Comparison of ENCODE assay signal across 1 mouse cellular context in the genomic region with DNA sequence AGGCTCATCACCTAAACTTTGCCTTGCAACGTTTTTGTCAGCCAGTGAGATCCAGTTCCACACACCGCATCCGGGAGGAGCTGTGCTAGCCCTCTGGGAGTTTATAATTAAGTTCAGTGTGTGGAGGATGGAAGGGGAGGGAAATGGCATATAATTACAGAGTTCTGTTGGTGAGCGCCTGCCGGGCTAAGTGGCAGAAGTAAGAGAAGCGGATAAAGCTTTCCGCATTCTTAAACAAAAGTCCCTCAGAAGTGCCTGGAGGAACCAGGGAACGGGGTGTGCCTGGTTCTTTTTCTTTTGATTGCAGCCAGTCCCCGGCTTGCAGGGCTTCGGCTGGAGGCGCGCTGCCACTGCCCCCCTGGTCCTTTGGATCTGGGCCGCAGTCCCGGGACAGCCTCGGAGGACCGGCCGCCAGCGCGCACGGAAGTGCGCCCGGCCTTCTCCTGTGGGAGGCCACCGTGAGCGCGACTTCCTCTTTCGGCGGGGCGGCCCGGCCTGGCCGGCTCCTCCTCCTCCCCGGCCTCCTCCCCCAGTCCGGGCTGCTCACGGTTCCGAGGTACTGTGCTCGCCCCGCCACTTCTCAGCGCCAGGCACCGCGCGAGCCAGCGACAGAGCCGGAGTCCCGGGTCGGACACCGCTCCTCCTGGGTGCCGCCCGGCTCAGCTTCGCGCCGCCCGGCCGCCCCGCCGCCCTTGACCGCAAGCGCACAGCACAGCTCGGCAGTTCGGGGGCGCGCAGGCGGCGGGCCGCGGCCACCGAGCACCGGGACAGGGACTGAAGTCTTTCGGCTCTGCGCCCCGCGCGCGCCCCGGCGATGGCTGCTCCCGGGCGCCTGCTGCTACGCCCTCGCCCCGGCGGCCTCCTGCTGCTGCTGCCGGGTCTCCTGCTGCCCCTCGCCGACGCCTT.
TF ChIP-seq lines count a peak whose summit lies in the region.

Itgav (plus strand) TSS at position 477 of the 906 bp plus-strand sequence.

TF ChIP-seq in MEL, 35 proteins besides CTCF, POLR2A, EP300 and RAD21 (continued from another document):
- TF ChIP-seq CHD2 (IDR thresholded peaks at IDR 0.05; ENCODE audit: low read length) (no peak), NELFE (IDR thresholded peaks at IDR 0.05; ENCODE audit: low read depth, low read length) (peak; percentile 75), TBP (IDR thresholded peaks at IDR 0.05; ENCODE audit: low read depth, low read length) (peak; percentile 53; the same call in 1 of the 2 replicates), E2F4 (IDR thresholded peaks at IDR 0.05; ENCODE audit: borderline replicate concordance, low read depth, low read length) (no peak), SIN3A (IDR thresholded peaks at IDR 0.05; ENCODE audit: low read length) (peak; percentile 19; the same call in 1 of the 2 replicates), ZNF384 (IDR thresholded peaks at IDR 0.05; ENCODE audit: low read depth, low read length) (no peak), MYB (IDR thresholded peaks at IDR 0.05; ENCODE audit: low read depth, low read length) (no peak), MYC (IDR thresholded peaks at IDR 0.05; ENCODE audit: low read depth, low read length) (no peak), KAT2A (conservative IDR thresholded peaks at IDR 0.05; ENCODE audit: low read depth, low read length) (no peak; the same call in 1 of the 2 replicates)
TF ChIP-seq in MEL: peak in this region for 8.
